Mouse (Mus musculus) heart, embryonic 12.5 days (tissue): ENCODE measurements around the gene Porcn. TPM values are rescaled to one million over a fixed set of nuclear protein-coding genes. Genes with fewer than 3 reads are reported as not detected.

Source experiments
- ATAC-seq: fragments of 200-750 bp; cut with Nextera tagmentation; 2 replicates; pipeline ENCODE4 v1.8.0; 2017; ENCODE audit warnings: moderate TSS enrichment, moderate library complexity; ENCODE audit not compliant: insufficient number of reproducible peaks, low FRiP score
- H3K27ac ChIP-seq: fragments of 300-500 bp; sonication (generic); 2 replicates; pipeline ENCODE4 v1.5.1; 2016; ENCODE audit warnings: mild to moderate bottlenecking, moderate library complexity; ENCODE audit not compliant: poor library complexity, severe bottlenecking
- H3K27me3 ChIP-seq: fragments of 300-500 bp; sonication (generic); replicated peaks from 2 replicates; pipeline ENCODE4 v1.6.1; 2016; ENCODE audit warnings: mild to moderate bottlenecking, moderate library complexity
- H3K36me3 ChIP-seq: fragments of 300-500 bp; sonication (generic); 2 replicates; pipeline ENCODE4 v1.6.1; 2016; ENCODE audit warnings: mild to moderate bottlenecking, moderate library complexity
- H3K4me1 ChIP-seq: fragments of 300-500 bp; sonication (generic); replicated peaks from 2 replicates; pipeline ENCODE4 v1.6.1; 2016; ENCODE audit warnings: mild to moderate bottlenecking
- H3K4me2 ChIP-seq: fragments of 300-500 bp; sonication (generic); 2 replicates; pipeline ENCODE4 v1.6.1; 2016; ENCODE audit warnings: mild to moderate bottlenecking, moderate library complexity
- H3K4me3 ChIP-seq: fragments of 300-500 bp; sonication (generic); 2 replicates; pipeline ENCODE4 v1.5.1; 2016; ENCODE audit warnings: mild to moderate bottlenecking
- H3K9ac ChIP-seq: fragments of 300-500 bp; sonication (generic); 2 replicates; pipeline ENCODE4 v1.6.1; 2016; ENCODE audit warnings: mild to moderate bottlenecking, moderate library complexity
- H3K9me3 ChIP-seq: fragments of 300-500 bp; sonication (generic); replicated peaks from 2 replicates; pipeline ENCODE4 v1.6.1; 2016; ENCODE audit warnings: mild to moderate bottlenecking, moderate library complexity
- WGBS: fragments of 180-500 bp; shearing (Covaris S2); methylation state at CpG from one replicate; pipeline ENCODE4 v1.1.7; 2016; 5-methylcytosine and 5-hydroxymethylcytosine counted together
- polyA plus RNA-seq: library from polyadenylated mRNA; unstranded; fragments of >200 nt; fragmentation: Nextera tagmentation; extraction: Ambion mirVana; gene quantifications from 2 replicates; pipeline ENCODE4 v1.2.1, GENCODE M21; 2016

Porcn gene
- 3.0 and 4.3 TPM in 2 replicates for polyA plus RNA-seq

GRCm38 (mm10) chrX:8206015-8206693 is at the start of gene Porcn:
Gene Porcn, minus strand, starts transcription at chrX:8206525.
- peak; percentile 87 for ATAC-seq
- Histone ChIP-seq H3K4me1 (no peaks in the 10 kb centered on the region), H3K9ac (peak within 1 kb of the TSS; percentile 75), H3K27me3 (no peaks in the 10 kb centered on the region), H3K36me3 (no peaks in the 10 kb centered on the region), H3K4me3 (peak within 1 kb of the TSS; percentile 54), H3K27ac (no peak within 1 kb of the TSS), H3K9me3 (no peaks in the 10 kb centered on the region; the same call in 1 of the 2 replicates), H3K4me2 (peak within 1 kb of the TSS; percentile 83)
- WGBS, result 9% methylated on average over 45 of the region's 46 CpGs

- no peaks in the 10 kb centered on the region for H3K36me3 ChIP-seq
- H3K4me2 ChIP-seq, result no peak overlapping the region
- H3K9me3 ChIP-seq, result no peaks in the 10 kb centered on the region; the same call in 1 of the 2 replicates
- no peak for ATAC-seq
- H3K27me3 ChIP-seq, result no peaks in the 10 kb centered on the region
- H3K4me3 ChIP-seq, result no peak overlapping the region
- H3K9ac ChIP-seq, result no peak overlapping the region
- H3K27ac ChIP-seq, result no peak overlapping the region
- H3K4me1 ChIP-seq, result no peaks in the 10 kb centered on the region
- WGBS, result 40% methylated on average over 3 of the region's 6 CpGs
Observed at GRCm38 (mm10) chrX:8255807-8256206, 49.5 kb upstream of the Porcn start.

- Histone ChIP-seq H3K27me3 (no peaks in the 10 kb centered on the region), H3K9me3 (no peaks in the 10 kb centered on the region), H3K4me2 (no peak overlapping the region), H3K4me3 (no peak overlapping the region), H3K27ac (no peak overlapping the region), H3K9ac (no peak overlapping the region), H3K36me3 (peaks cover 6% of the 10 kb centered on the region; the same call in 1 of the 2 replicates), H3K4me1 (no peaks in the 10 kb centered on the region)
- ATAC-seq, result no peak
- 81% methylated on average over 2 of the region's 2 CpGs for WGBS
Observed at GRCm38 (mm10) chrX:8253711-8254110, 47.4 kb upstream of the Porcn start.

- no peaks in the 10 kb centered on the region for H3K9me3 ChIP-seq
- no peaks in the 10 kb centered on the region for H3K4me1 ChIP-seq
- peak within 1 kb of the TSS; percentile 77 for H3K9ac ChIP-seq
- peak within 1 kb of the TSS; percentile 74 for H3K4me2 ChIP-seq
- no peaks in the 10 kb centered on the region for H3K27me3 ChIP-seq
- H3K36me3 ChIP-seq, result peaks cover 6% of the 10 kb centered on the region; the same call in 1 of the 2 replicates
- WGBS, result 10% methylated on average over 45 of the region's 45 CpGs
- H3K27ac ChIP-seq, result peak within 1 kb of the TSS; percentile 66; the same call in 1 of the 2 replicates
- peak within 1 kb of the TSS; percentile 64 for H3K4me3 ChIP-seq
- ATAC-seq, result peak; percentile 92
Observed at GRCm38 (mm10) chrX:8252334-8253285, 46.3 kb upstream of the Porcn start, which contains the start of gene Ftsj1. Gene Ftsj1, minus strand, starts transcription at chrX:8252406.

- H3K9me3 ChIP-seq, result no peaks in the 10 kb centered on the region
- no peak overlapping the region for H3K27ac ChIP-seq
- H3K4me1 ChIP-seq, result no peaks in the 10 kb centered on the region
- WGBS, result 13% methylated on average over 18 of the region's 18 CpGs
- H3K4me3 ChIP-seq, result peak overlapping the region; percentile 64
- H3K36me3 ChIP-seq, result peaks cover 9% of the 10 kb centered on the region; the same call in 1 of the 2 replicates
- peak overlapping the region; percentile 74 for H3K4me2 ChIP-seq
- H3K27me3 ChIP-seq, result no peaks in the 10 kb centered on the region
- H3K9ac ChIP-seq, result peak overlapping the region; percentile 77
- ATAC-seq, result peak; percentile 57
Observed at GRCm38 (mm10) chrX:8251789-8252333, 45.5 kb upstream of the Porcn start.

GRCm38 (mm10) chrX:8248542-8249120 is 42.3 kb upstream of the Porcn start:
- no peak for ATAC-seq
- Histone ChIP-seq H3K9me3 (no peaks in the 10 kb centered on the region), H3K4me2 (no peak overlapping the region), H3K36me3 (peaks cover 20% of the 10 kb centered on the region), H3K9ac (no peak overlapping the region), H3K4me3 (no peak overlapping the region), H3K27me3 (no peaks in the 10 kb centered on the region), H3K4me1 (no peaks in the 10 kb centered on the region), H3K27ac (no peak overlapping the region)
- WGBS, result 69% methylated on average over 8 of the region's 8 CpGs

- Histone ChIP-seq H3K4me1 (no peaks in the 10 kb centered on the region), H3K4me2 (no peak overlapping the region), H3K27ac (no peak overlapping the region), H3K36me3 (peaks cover 23% of the 10 kb centered on the region), H3K9ac (no peak overlapping the region), H3K4me3 (no peak overlapping the region), H3K27me3 (no peaks in the 10 kb centered on the region), H3K9me3 (no peaks in the 10 kb centered on the region)
- no peak for ATAC-seq
- WGBS, result 71% methylated on average over 2 of the region's 2 CpGs
Observed at GRCm38 (mm10) chrX:8247680-8248079, 41.4 kb upstream of the Porcn start.

- WGBS, result 72% methylated on average over 13 of the region's 13 CpGs
- Histone ChIP-seq H3K4me3 (no peak overlapping the region), H3K4me2 (no peak overlapping the region), H3K27me3 (no peaks in the 10 kb centered on the region), H3K9ac (no peak overlapping the region), H3K27ac (no peak overlapping the region), H3K36me3 (0 out of 2 replicates have a peak, but pooled peaks cover 8% of the 10 kb centered on the region), H3K9me3 (no peaks in the 10 kb centered on the region), H3K4me1 (no peaks in the 10 kb centered on the region)
- ATAC-seq, result no peak
Observed at GRCm38 (mm10) chrX:8238804-8239395, 32.6 kb upstream of the Porcn start.

GRCm38 (mm10) chrX:8236704-8237103 is 30.4 kb upstream of the Porcn start:
- Histone ChIP-seq H3K4me2 (no peak overlapping the region), H3K9me3 (no peaks in the 10 kb centered on the region), H3K36me3 (0 out of 2 replicates have a peak, but pooled peaks cover 5% of the 10 kb centered on the region), H3K9ac (no peak overlapping the region), H3K4me3 (no peak overlapping the region), H3K27ac (no peak overlapping the region), H3K4me1 (no peaks in the 10 kb centered on the region), H3K27me3 (no peaks in the 10 kb centered on the region)
- ATAC-seq, result no peak
- 76% methylated on average over 2 of the region's 2 CpGs for WGBS

GRCm38 (mm10) chrX:8233602-8234001 is 27.3 kb upstream of the Porcn start:
- no peaks in the 10 kb centered on the region for H3K9me3 ChIP-seq
- H3K9ac ChIP-seq, result no peak overlapping the region
- 70% methylated on average over 3 of the region's 3 CpGs for WGBS
- H3K36me3 ChIP-seq, result no peaks in the 10 kb centered on the region
- H3K4me2 ChIP-seq, result no peak overlapping the region
- H3K4me1 ChIP-seq, result no peaks in the 10 kb centered on the region
- ATAC-seq, result no peak
- no peak overlapping the region for H3K27ac ChIP-seq
- H3K4me3 ChIP-seq, result no peak overlapping the region
- no peaks in the 10 kb centered on the region for H3K27me3 ChIP-seq
